Mouse (Mus musculus): Measurements from ENCODE around the gene Pcdh17.

Pcdh17 gene

DNA sequence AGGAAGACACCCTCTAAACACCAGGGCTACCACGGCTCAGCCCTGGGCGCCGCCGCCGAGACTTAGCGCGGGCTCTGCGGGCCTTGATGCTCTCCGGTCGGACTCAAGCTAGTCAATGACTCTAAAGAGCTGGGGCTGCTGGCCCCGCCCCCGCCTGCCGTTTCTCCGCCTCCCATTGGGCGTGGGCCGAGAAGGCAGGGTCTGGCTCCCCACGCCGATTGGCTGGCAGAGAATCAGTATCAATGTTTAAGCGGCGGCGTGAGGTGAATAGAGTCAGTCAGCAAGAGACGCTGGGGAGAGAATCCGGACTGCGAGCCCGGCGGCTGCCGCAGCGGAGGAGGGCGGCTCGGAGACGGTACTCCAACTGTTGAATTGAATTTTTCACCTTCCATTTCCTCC, at the start of gene Pcdh17:
TSS of gene Pcdh17 (plus strand) at position 276 of the 399 bp plus-strand sequence.
- DNase-seq = peak; percentile 99

GRCm38 (mm10) chr14:84397137-84397536, 46.2 kb upstream of the Pcdh17 start:
- DNase-seq = no peak

DNA sequence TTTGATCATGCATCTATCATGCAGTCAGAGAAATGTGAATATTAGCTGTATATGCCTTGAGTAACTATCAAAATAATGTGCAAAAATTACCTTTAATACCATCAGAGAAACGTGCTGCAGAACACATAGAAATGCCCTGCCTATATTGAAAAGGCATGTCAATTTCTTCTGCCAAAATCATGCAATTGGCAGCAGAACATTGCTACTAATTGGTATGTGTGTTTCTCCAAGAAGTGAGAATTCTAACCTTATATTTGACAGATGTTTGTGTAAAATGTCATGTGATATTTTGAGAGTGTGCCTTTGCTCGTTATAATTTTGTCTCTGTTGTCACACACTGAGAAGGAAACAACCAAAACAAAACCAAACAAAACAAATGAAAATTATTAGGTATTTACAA, 18.6 kb upstream of the Pcdh17 start:
- DNase-seq = no peak

DNA sequence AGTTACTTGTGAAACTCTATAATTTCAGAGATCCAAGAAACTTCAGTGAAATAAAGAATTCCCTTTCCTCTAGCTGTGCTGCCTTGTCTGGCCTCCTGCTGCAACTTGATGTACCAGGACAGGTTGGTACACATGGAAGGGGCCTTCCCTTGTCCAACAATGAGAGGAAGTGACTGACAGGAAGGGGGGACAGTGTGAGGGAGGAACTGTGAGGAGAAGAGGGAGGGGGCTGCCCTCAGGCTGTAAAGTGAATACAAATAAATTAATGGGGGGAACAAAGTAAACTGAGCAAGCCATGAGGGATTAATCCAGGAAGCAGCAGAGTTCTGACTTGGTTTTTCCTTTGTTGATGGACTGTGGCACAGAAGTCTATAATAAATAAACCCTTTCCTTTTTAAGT, 16.7 kb upstream of the Pcdh17 start:
- DNase-seq = no peak

- DNase-seq = peak; percentile 73
These were observed 5.1 kb upstream of the Pcdh17 start for GRCm38 (mm10) chr14:84438066-84438770.

DNA sequence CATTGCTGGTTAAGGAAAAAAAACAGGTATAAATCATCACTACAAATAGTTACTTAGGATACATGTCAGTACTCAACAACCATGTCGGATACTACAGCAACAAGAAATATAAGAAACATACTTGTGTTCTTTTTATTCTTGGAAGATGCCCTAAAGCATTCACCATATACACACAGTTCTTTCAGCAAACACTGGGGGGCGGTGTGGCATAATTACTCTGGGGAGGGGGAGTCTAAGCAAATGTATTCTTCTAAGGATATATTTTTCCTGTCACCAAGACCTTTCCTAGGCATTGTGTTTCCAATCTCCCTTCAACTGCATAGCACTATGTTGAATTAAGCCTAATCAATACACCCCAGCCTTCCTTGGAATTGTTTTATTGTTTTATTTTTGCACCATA, 2.5 kb upstream of the Pcdh17 start:
- peak; percentile 65 for DNase-seq

DNA sequence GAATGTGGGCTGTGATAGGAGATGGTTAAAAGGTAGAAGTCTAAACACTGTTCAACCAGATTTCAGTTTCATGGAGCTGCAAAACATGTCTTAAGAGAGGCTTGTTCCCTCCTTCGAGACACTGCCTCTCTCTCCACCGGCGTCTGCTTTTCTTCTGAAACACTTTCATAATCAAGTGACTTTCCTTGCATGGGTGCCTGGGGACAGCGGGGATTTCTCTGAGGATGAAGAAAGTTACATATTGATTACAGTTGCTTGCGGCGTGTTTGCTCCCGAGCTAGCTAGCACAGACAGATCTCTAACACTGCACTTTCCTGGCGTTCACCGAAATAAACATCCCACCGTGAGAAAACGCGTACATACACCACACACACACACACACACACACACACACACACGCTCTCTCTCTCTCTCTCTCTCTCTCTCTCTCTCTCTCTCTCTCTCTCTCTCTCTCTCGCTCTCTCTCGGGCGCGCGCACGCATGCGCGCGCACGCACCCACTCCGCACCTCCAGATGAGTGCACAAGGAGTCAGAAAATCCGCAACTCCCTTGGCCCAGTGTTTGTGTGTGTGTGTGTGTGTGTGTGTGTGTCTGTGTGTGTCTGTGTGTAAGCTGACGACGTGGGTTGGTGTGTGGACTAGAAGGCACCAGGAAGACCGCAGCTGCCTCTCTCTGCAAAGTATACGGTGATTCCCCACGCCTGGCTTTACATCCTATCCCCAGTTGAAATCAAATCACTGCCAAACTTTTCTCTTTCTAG, 655 bp upstream of the Pcdh17 start:
- no peak for DNase-seq

DNA sequence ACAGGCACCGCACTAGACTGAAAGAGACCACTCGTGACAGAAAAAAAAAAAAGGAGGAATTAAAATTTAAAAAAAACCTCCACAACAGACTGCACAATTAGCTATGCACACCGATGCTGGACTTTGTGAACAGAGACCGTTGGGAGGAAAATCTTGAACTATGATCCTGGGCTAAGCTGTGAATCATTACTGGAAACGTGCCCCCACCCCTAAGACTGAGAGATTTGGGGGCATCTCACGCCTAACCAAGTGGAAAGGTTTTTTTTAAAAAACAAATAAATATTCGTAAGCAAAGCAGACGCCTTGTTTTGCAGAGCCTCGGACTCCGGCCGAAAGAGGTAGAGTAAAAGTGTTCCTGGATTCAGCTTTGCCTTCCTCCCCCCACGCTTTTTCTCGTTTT, 398 bp downstream of the Pcdh17 start:
- no peak for DNase-seq

DNA sequence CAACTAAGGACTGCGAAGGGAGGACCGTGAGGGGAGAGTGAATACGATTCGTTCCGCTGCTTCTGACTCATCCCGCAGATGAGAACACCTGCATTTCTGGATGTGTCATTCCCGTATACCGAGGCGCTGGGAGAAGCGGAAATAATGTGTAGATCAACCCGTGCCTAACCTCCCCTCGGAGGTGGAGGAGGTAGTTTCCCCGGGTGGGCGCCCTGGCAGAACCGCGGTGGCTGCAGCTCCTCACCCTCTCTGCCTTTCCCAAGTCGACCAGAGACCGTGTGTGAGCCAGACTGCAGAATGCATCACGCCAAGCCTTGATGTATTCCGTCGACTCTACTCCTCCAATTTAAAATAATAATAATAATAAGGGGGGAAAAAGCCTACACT, 906 bp downstream of the Pcdh17 start:
- DNase-seq = peak; percentile 65

- DNase-seq = peak; percentile 74
These were observed 1.5 kb downstream of the Pcdh17 start for GRCm38 (mm10) chr14:84444663-84445502.

- peak; percentile 75 for DNase-seq
These were observed 2.4 kb downstream of the Pcdh17 start for GRCm38 (mm10) chr14:84445503-84446410.

DNA sequence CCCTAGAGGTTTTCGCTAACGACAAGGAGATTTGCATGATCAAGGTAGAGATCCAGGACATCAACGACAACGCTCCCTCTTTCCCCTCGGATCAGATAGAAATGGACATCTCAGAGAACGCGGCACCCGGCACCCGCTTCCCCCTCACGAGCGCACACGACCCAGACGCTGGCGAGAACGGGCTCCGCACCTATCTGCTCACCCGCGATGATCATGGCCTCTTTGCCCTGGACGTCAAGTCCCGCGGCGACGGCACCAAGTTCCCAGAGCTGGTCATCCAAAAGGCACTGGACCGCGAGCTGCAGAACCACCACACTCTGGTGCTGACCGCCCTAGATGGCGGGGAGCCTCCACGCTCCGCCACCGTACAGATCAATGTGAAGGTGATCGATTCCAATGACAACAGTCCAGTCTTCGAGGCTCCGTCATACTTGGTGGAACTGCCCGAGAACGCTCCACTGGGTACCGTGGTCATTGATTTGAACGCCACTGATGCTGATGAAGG, 3.1 kb downstream of the Pcdh17 start:
- DNase-seq = no peak

GRCm38 (mm10) chr14:84446941-84447641, 3.7 kb downstream of the Pcdh17 start:
- DNase-seq = peak; percentile 79

- peak; percentile 76 for DNase-seq
These were observed 4.5 kb downstream of the Pcdh17 start for GRCm38 (mm10) chr14:84447661-84448380.

DNA sequence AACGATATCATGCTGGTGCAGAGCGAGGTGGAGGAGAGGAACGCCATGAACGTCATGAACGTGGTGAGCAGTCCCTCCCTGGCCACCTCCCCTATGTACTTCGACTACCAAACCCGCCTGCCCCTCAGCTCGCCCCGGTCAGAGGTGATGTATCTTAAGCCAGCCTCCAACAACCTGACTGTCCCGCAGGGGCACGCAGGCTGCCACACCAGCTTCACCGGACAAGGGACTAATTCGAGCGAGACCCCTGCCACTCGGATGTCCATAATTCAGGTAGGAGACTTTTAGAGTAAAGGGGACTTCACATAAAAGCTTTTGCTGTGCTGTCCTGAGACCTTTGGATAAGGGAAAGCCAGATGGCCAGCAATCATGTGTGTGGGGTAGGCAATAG, 5.0 kb downstream of the Pcdh17 start:
- no peak for DNase-seq

GRCm38 (mm10) chr14:84454074-84454845, 10.9 kb downstream of the Pcdh17 start:
- peak; percentile 22 for DNase-seq

GRCm38 (mm10) chr14:84475491-84475890, 32.1 kb downstream of the Pcdh17 start:
- DNase-seq = no peak

- DNase-seq = peak; percentile 44
These were observed 33.0 kb downstream of the Pcdh17 start for GRCm38 (mm10) chr14:84476336-84476735.

- peak; percentile 53 for DNase-seq
These were observed 33.5 kb downstream of the Pcdh17 start for GRCm38 (mm10) chr14:84476906-84477305.

DNA sequence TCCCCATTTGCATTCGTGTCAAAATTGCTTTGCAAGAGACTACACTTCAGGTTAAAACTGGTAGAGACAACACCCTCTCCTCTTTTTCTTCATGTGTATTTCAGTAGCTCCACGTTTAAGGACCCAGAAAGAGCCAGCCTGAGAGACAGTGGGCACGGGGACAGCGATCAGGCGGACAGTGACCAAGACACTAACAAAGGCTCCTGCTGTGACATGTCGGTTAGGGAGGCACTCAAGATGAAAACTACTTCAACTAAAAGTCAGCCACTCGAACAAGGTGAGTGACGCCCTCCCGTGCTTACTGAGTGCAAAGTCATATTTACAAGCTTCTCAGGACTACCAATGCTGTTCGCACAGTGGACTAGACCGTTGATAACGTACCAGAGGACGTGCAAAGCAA, 34.0 kb downstream of the Pcdh17 start:
- DNase-seq = peak; percentile 60

All from retina, postnatal 1 day (tissue).